Mouse (Mus musculus) MEL (cell line): ENCODE measurements around the gene Slirp. TPM values are rescaled to one million over a fixed set of nuclear protein-coding genes. Genes with fewer than 3 reads are reported as not detected.
A peak's percentile ranks its signal among the peaks of the same experiment; 100 is the strongest.

Experiments used
- DNase-seq: peaks from one replicate; pipeline ENCODE4 v3.0.0; 2011; ENCODE audit warnings: low read depth, low spot score
- H3K27ac ChIP-seq: 2 replicates; pipeline ENCODE4 v1.5.1; 2012; ENCODE audit warnings: low read depth, mild to moderate bottlenecking, control low read depth, low read length, moderate library complexity; ENCODE audit not compliant: control insufficient read depth
- H3K27me3 ChIP-seq, 2 experiments: fragments of 150-350 bp in 1 of 2; sonication (generic) in 1 of 2; 2 replicates each; pipeline ENCODE4 v1.6.1; 2012; ENCODE audit warnings: low read length in 2 of 2, mild to moderate bottlenecking in 2 of 2, improper control_type of control experiment in 1 of 2, moderate library complexity in 1 of 2; ENCODE audit not compliant: insufficient read depth in 2 of 2, control insufficient read depth in 1 of 2
- H3K36me3 ChIP-seq, 2 experiments: 2 replicates each; pipeline ENCODE4 v1.6.1; 2012 to 2014; ENCODE audit warnings: low read length in 2 of 2, improper control_type of control experiment in 1 of 2, inconsistent platforms in 1 of 2, mild to moderate bottlenecking in 1 of 2; ENCODE audit not compliant: insufficient read depth in 2 of 2, control insufficient read depth in 1 of 2
- H3K4me1 ChIP-seq, 2 experiments: fragments of 150-350 bp in 1 of 2; sonication (generic) in 1 of 2; 2 replicates each; pipeline ENCODE4 v1.6.1; 2012; ENCODE audit warnings: low read length in 2 of 2, improper control_type of control experiment in 1 of 2, mild to moderate bottlenecking in 1 of 2; ENCODE audit not compliant: insufficient read depth in 2 of 2, control insufficient read depth in 1 of 2
- H3K4me3 ChIP-seq, 2 experiments: fragments of 150-350 bp in 1 of 2; sonication (generic) in 1 of 2; 2 replicates each; pipeline ENCODE4 v1.5.1; 2012; ENCODE audit warnings: low read depth in 2 of 2, low read length in 2 of 2, mild to moderate bottlenecking in 2 of 2, moderate library complexity in 2 of 2, control low read depth in 1 of 2, improper control_type of control experiment in 1 of 2; ENCODE audit not compliant: control insufficient read depth in 1 of 2, insufficient read depth in 1 of 2
- H3K79me2 ChIP-seq: 2 replicates; pipeline ENCODE4 v1.6.1; 2012; ENCODE audit warnings: mild to moderate bottlenecking, low read length, moderate library complexity; ENCODE audit not compliant: control insufficient read depth, poor library complexity, insufficient read depth
- H3K9ac ChIP-seq: 2 replicates; pipeline ENCODE4 v1.6.1; 2012; ENCODE audit warnings: low read depth, mild to moderate bottlenecking, control low read depth, low read length, moderate library complexity; ENCODE audit not compliant: control insufficient read depth, poor library complexity, severe bottlenecking
- H3K9me3 ChIP-seq: fragments of 150-350 bp; sonication (generic); replicated peaks from 2 replicates; pipeline ENCODE4 v1.6.1; 2012; ENCODE audit warnings: mild to moderate bottlenecking, low read length, improper control_type of control experiment, moderate library complexity; ENCODE audit not compliant: insufficient read depth
- BHLHE40 ChIP-seq: IDR thresholded peaks from 2 replicates; pipeline ENCODE4 v1.6.1; 2012; ENCODE audit warnings: low read depth, mild to moderate bottlenecking, inconsistent platforms, low read length, improper control_type of control experiment, borderline replicate concordance
- CHD2 ChIP-seq: IDR thresholded peaks from 2 replicates; pipeline ENCODE4 v1.6.1; 2011; ENCODE audit warnings: low read length, improper control_type of control experiment
- CTCF ChIP-seq, 3 experiments: IDR thresholded peaks in 2 of 3; conservative IDR thresholded peaks in 1 of 3; 2 replicates each; pipeline ENCODE4 v1.5.1; 2011 to 2012; ENCODE audit warnings: low read length in 3 of 3, low read depth in 2 of 3, mild to moderate bottlenecking in 2 of 3, improper control_type of control experiment in 1 of 3, inconsistent platforms in 1 of 3, mixed read lengths in 1 of 3, moderate library complexity in 1 of 3; ENCODE audit not compliant: control insufficient read depth in 1 of 3, insufficient read depth in 1 of 3, poor library complexity in 1 of 3, severe bottlenecking in 1 of 3
- ELF1 ChIP-seq: IDR thresholded peaks from 2 replicates; pipeline ENCODE4 v1.6.1; 2014; ENCODE audit warnings: low read depth, mild to moderate bottlenecking, inconsistent platforms, low read length, improper control_type of control experiment, moderate library complexity
- EP300 ChIP-seq, 2 experiments: IDR thresholded peaks; 2 replicates each; pipeline ENCODE4 v1.6.1; 2011; ENCODE audit warnings: improper control_type of control experiment in 2 of 2, low read length in 2 of 2, low read depth in 1 of 2, mild to moderate bottlenecking in 1 of 2
- ETS1 ChIP-seq: IDR thresholded peaks from 2 replicates; pipeline ENCODE4 v1.6.1; 2012; ENCODE audit warnings: low read depth, mild to moderate bottlenecking, inconsistent platforms, low read length, improper control_type of control experiment, moderate library complexity
- GATA1 ChIP-seq: IDR thresholded peaks from 2 replicates; pipeline ENCODE4 v1.6.1; 2011; ENCODE audit warnings: low read depth, low read length, improper control_type of control experiment
- HCFC1 ChIP-seq: IDR thresholded peaks from 2 replicates; pipeline ENCODE4 v1.6.1; 2012; ENCODE audit warnings: low read depth, mild to moderate bottlenecking, inconsistent platforms, low read length, improper control_type of control experiment, moderate library complexity
- MAFK ChIP-seq: IDR thresholded peaks from 2 replicates; pipeline ENCODE4 v1.6.1; 2011; ENCODE audit warnings: low read depth, mild to moderate bottlenecking, low read length, improper control_type of control experiment, borderline replicate concordance
- MAX ChIP-seq: IDR thresholded peaks from 2 replicates; pipeline ENCODE4 v1.6.1; 2011; ENCODE audit warnings: low read length, improper control_type of control experiment
- MAZ ChIP-seq: IDR thresholded peaks from 2 replicates; pipeline ENCODE4 v1.6.1; 2012; ENCODE audit warnings: low read depth, mild to moderate bottlenecking, inconsistent platforms, low read length, improper control_type of control experiment
- MEF2A ChIP-seq: IDR thresholded peaks from 2 replicates; pipeline ENCODE4 v1.6.1; 2014; ENCODE audit warnings: low read depth, mild to moderate bottlenecking, inconsistent platforms, low read length, improper control_type of control experiment; ENCODE audit not compliant: poor library complexity, insufficient replicate concordance, severe bottlenecking; ENCODE audit errors: extremely low read depth
- MYB ChIP-seq: IDR thresholded peaks from 2 replicates; pipeline ENCODE4 v1.6.1; 2011; ENCODE audit warnings: mild to moderate bottlenecking, low read depth, low read length, improper control_type of control experiment
- MYC ChIP-seq: IDR thresholded peaks from 2 replicates; pipeline ENCODE4 v1.6.1; 2011; ENCODE audit warnings: low read depth, mild to moderate bottlenecking, low read length, improper control_type of control experiment, moderate library complexity
- NELFE ChIP-seq: IDR thresholded peaks from 2 replicates; pipeline ENCODE4 v1.6.1; 2011; ENCODE audit warnings: low read depth, low read length, improper control_type of control experiment
- NRF1 ChIP-seq: IDR thresholded peaks from 2 replicates; pipeline ENCODE4 v1.6.1; 2014; ENCODE audit warnings: low read depth, mild to moderate bottlenecking, inconsistent platforms, low read length, improper control_type of control experiment, moderate library complexity; ENCODE audit not compliant: poor library complexity, insufficient read depth, severe bottlenecking
- POLR2A ChIP-seq, 2 experiments: IDR thresholded peaks; 2 replicates each; pipeline ENCODE4 v1.6.1; 2011 to 2012; ENCODE audit warnings: low read length in 2 of 2, mild to moderate bottlenecking in 2 of 2, control low read depth in 1 of 2, improper control_type of control experiment in 1 of 2, low read depth in 1 of 2, moderate library complexity in 1 of 2; ENCODE audit not compliant: control insufficient read depth in 1 of 2, insufficient read depth in 1 of 2, poor library complexity in 1 of 2
- POLR2AphosphoS2 ChIP-seq: IDR thresholded peaks from 2 replicates; pipeline ENCODE4 v1.6.1; 2011; ENCODE audit warnings: low read length, improper control_type of control experiment
- POLR2AphosphoS5 ChIP-seq: IDR thresholded peaks from 2 replicates; pipeline ENCODE4 v1.6.1; 2012; ENCODE audit warnings: low read depth, borderline replicate concordance, mild to moderate bottlenecking, inconsistent platforms, low read length, moderate library complexity, mixed read lengths
- RAD21 ChIP-seq: IDR thresholded peaks from 2 replicates; pipeline ENCODE4 v1.6.1; 2011; ENCODE audit warnings: mild to moderate bottlenecking, low read depth, low read length, improper control_type of control experiment
- RCOR1 ChIP-seq: IDR thresholded peaks from 2 replicates; pipeline ENCODE4 v1.6.1; 2012; ENCODE audit warnings: low read depth, mild to moderate bottlenecking, inconsistent platforms, low read length, improper control_type of control experiment
- SIN3A ChIP-seq: IDR thresholded peaks from 2 replicates; pipeline ENCODE4 v1.6.1; 2012; ENCODE audit warnings: low read length, improper control_type of control experiment, inconsistent platforms
- SMC3 ChIP-seq: IDR thresholded peaks from 2 replicates; pipeline ENCODE4 v1.6.1; 2011; ENCODE audit warnings: low read depth, low read length, improper control_type of control experiment
- UBTF ChIP-seq: IDR thresholded peaks from 2 replicates; pipeline ENCODE4 v1.6.1; 2012; ENCODE audit warnings: low read depth, mild to moderate bottlenecking, inconsistent platforms, low read length, improper control_type of control experiment, moderate library complexity, borderline replicate concordance; ENCODE audit not compliant: insufficient read depth
- USF1 ChIP-seq: IDR thresholded peaks from 2 replicates; pipeline ENCODE4 v1.6.1; 2014; ENCODE audit warnings: low read depth, mild to moderate bottlenecking, inconsistent platforms, low read length, improper control_type of control experiment, moderate library complexity
- ZC3H11A ChIP-seq: IDR thresholded peaks from 2 replicates; pipeline ENCODE4 v1.6.1; 2012; ENCODE audit warnings: low read depth, mild to moderate bottlenecking, inconsistent platforms, low read length, improper control_type of control experiment
- ZKSCAN1 ChIP-seq: IDR thresholded peaks from 2 replicates; pipeline ENCODE4 v1.6.1; 2012; ENCODE audit warnings: low read depth, mild to moderate bottlenecking, inconsistent platforms, low read length, improper control_type of control experiment, moderate library complexity
- ZMIZ1 ChIP-seq: IDR thresholded peaks from 2 replicates; pipeline ENCODE4 v1.6.1; 2012; ENCODE audit warnings: low read depth, mild to moderate bottlenecking, inconsistent platforms, low read length, improper control_type of control experiment, moderate library complexity
- ZNF384 ChIP-seq: IDR thresholded peaks from 2 replicates; pipeline ENCODE4 v1.6.1; 2012; ENCODE audit warnings: low read depth, mild to moderate bottlenecking, inconsistent platforms, low read length, improper control_type of control experiment
- polyA plus RNA-seq, 2 experiments: library from polyadenylated mRNA; stranded (reverse) in 1 of 2; unstranded in 1 of 2; fragments of >175 nt in 1 of 2; fragments of >200 nt in 1 of 2; gene quantifications; 2 replicates each; pipeline versions ENCODE4 v1.2.1 to v1.2.4; 2012; ENCODE audit warnings: low replicate concordance in 2 of 2, low read depth in 1 of 2; ENCODE audit not compliant: insufficient read length in 2 of 2, insufficient read depth in 1 of 2, missing spikeins in 1 of 2
- total RNA-seq: library from RNA; depleted of rRNA; stranded (reverse); fragments of 300-350 nt; gene quantifications from 2 replicates; pipeline ENCODE4 v1.2.3, GENCODE M21; 2012

Slirp gene
- total and polyA plus RNA-seq, 3 experiments, result 166 to 182 TPM; not detected in 1

- TF ChIP-seq POLR2AphosphoS2 (no peak), ZMIZ1 (no peak)
Measured at GRCm38 (mm10) chr12:87410999-87411398, 32.7 kb upstream of the Slirp start (continued).

- H3K36me3 ChIP-seq, result peaks cover 0 to 6% of the 10 kb centered on the region in 2 experiments; a peak in 2 of 4 replicates
- H3K4me1 ChIP-seq, result peaks cover 2 to 17% of the 10 kb centered on the region in 2 experiments; a peak in 3 of 4 replicates
- no peaks in the 10 kb centered on the region for H3K27me3 ChIP-seq
- no peak overlapping the region for H3K9ac ChIP-seq
- H3K9me3 ChIP-seq, result no peaks in the 10 kb centered on the region
- peak; percentile 78 for DNase-seq
- no peak overlapping the region for H3K27ac ChIP-seq
- H3K79me2 ChIP-seq, result no peaks in the 10 kb centered on the region
- no peak for TF ChIP-seq ETS1
- no peak for TF ChIP-seq HCFC1
- peak; percentile 96 for TF ChIP-seq RAD21
- TF ChIP-seq ZC3H11A, result peak; percentile 84
- peak; percentile 86 for TF ChIP-seq SMC3
- no peak for TF ChIP-seq BHLHE40
- TF ChIP-seq CTCF (IDR thresholded peaks at IDR 0.05 in 2 of 3, conservative IDR thresholded peaks at IDR 0.05 in 1 of 3; ENCODE audit: control insufficient read depth in 1 of 3, insufficient read depth in 1 of 3, low read depth in 2 of 3, low read length in 3 of 3, poor library complexity in 1 of 3, severe bottlenecking in 1 of 3), result peak; percentile 89 to 98 (median 91)
- no peak for TF ChIP-seq MAX
- TF ChIP-seq MAZ, result peak; percentile 56; the same call in 1 of the 2 replicates
- 0 out of 2 replicates have a peak, but pooled peaks have one; percentile 24 for TF ChIP-seq SIN3A
- no peak overlapping the region for H3K4me3 ChIP-seq
Measured at GRCm38 (mm10) chr12:87413179-87413790, 30.4 kb upstream of the Slirp start.

- Histone ChIP-seq H3K36me3 (peaks cover 0 to 6% of the 10 kb centered on the region in 2 experiments; a peak in 2 of 4 replicates), H3K27me3 (no peaks in the 10 kb centered on the region), H3K27ac (no peak overlapping the region), H3K9me3 (no peaks in the 10 kb centered on the region), H3K79me2 (no peaks in the 10 kb centered on the region), H3K4me3 (no peak overlapping the region), H3K4me1 (peaks cover 2 to 21% of the 10 kb centered on the region in 2 experiments; a peak in 3 of 4 replicates), H3K9ac (peak overlapping the region; percentile 10; the same call in 1 of the 2 replicates)
- peak; percentile 43 for DNase-seq
- no peak for TF ChIP-seq USF1
- peak; percentile 74; the same call in 1 of the 2 replicates for TF ChIP-seq MEF2A
- TF ChIP-seq UBTF, result no peak
- TF ChIP-seq NELFE, result no peak
- no peak for TF ChIP-seq ZKSCAN1
- TF ChIP-seq NRF1, result no peak
- TF ChIP-seq POLR2AphosphoS5, result no peak
- no peak for TF ChIP-seq RCOR1
- peak in 1 of 2 experiments; percentile 59; a peak in 1 of 4 replicates for TF ChIP-seq EP300 (IDR thresholded peaks at IDR 0.05; ENCODE audit: low read depth in 1 of 2, low read length in 2 of 2)
- TF ChIP-seq GATA1, result no peak
- TF ChIP-seq SIN3A, result peak; percentile 12; the same call in 1 of the 2 replicates
- no peak for TF ChIP-seq MYC
- no peak for TF ChIP-seq POLR2A (IDR thresholded peaks at IDR 0.05; ENCODE audit: control insufficient read depth in 1 of 2, insufficient read depth in 1 of 2, low read depth in 1 of 2, low read length in 2 of 2, poor library complexity in 1 of 2)
- TF ChIP-seq RAD21, result no peak
- TF ChIP-seq ELF1, result no peak
- peak; percentile 96 for TF ChIP-seq ZNF384
- TF ChIP-seq MAFK, result no peak
- TF ChIP-seq CHD2, result no peak
- TF ChIP-seq ETS1, result 0 out of 2 replicates have a peak, but pooled peaks have one; percentile 8
- TF ChIP-seq MYB, result no peak
Measured at GRCm38 (mm10) chr12:87415358-87415757, 28.3 kb upstream of the Slirp start.
